Mouse (Mus musculus) midbrain, embryonic 15.5 days (tissue): ENCODE measurements at regions not wholly inside any gene's neighbourhood (a gene's known extent, or its start where the extent isn't known, plus 50 kb on each side); places are given as distances from the start of the nearest gene placed in this dataset.
A peak's percentile ranks its signal among the peaks of the same experiment; 100 is the strongest.
"Not testable (repeated sequence)": the region's sequence is repeated elsewhere in the genome, so short reads cannot be mapped to it uniquely, and the experiment has no call there.

Source experiments
- ATAC-seq: fragments of 200-750 bp; cut with Nextera tagmentation; replicated peaks from 2 replicates; pipeline ENCODE4 v1.8.0; 2017; ENCODE audit warnings: moderate TSS enrichment
- H3K27ac ChIP-seq: fragments of 300-500 bp; sonication (generic); 2 replicates; pipeline ENCODE4 v1.5.1; 2015; ENCODE audit warnings: mild to moderate bottlenecking, inconsistent platforms
- H3K27me3 ChIP-seq: fragments of 300-500 bp; sonication (generic); replicated peaks from 2 replicates; pipeline ENCODE4 v1.6.1; 2015; ENCODE audit warnings: inconsistent platforms
- H3K36me3 ChIP-seq: fragments of 300-500 bp; sonication (generic); replicated peaks from 2 replicates; pipeline ENCODE4 v1.6.1; 2015; ENCODE audit warnings: inconsistent platforms
- H3K4me1 ChIP-seq: fragments of 300-500 bp; sonication (generic); 2 replicates; pipeline ENCODE4 v1.6.1; 2015; ENCODE audit warnings: inconsistent platforms
- H3K4me2 ChIP-seq: fragments of 300-500 bp; sonication (generic); 2 replicates; pipeline ENCODE4 v1.6.1; 2015; ENCODE audit warnings: inconsistent platforms, mild to moderate bottlenecking, moderate library complexity
- H3K4me3 ChIP-seq: fragments of 300-500 bp; sonication (generic); 2 replicates; pipeline ENCODE4 v1.5.1; 2015; ENCODE audit warnings: mild to moderate bottlenecking, inconsistent platforms
- H3K9ac ChIP-seq: fragments of 300-500 bp; sonication (generic); 2 replicates; pipeline ENCODE4 v1.6.1; 2015; ENCODE audit warnings: mild to moderate bottlenecking, inconsistent platforms
- H3K9me3 ChIP-seq: fragments of 300-500 bp; sonication (generic); 2 replicates; pipeline ENCODE4 v1.6.1; 2016; ENCODE audit warnings: inconsistent platforms
- WGBS: fragments of 180-500 bp; shearing (Covaris S2); methylation state at CpG from one replicate; pipeline ENCODE4 v1.1.7; 2015; ENCODE audit warnings: mixed read lengths; 5-methylcytosine and 5-hydroxymethylcytosine counted together

- H3K9me3 ChIP-seq, result peaks cover 5% of the 10 kb centered on the region; the same call in 1 of the 2 replicates
- H3K36me3 ChIP-seq, result no peaks in the 10 kb centered on the region
- no peak for ATAC-seq
- no peak overlapping the region for H3K27ac ChIP-seq
- peaks cover 14% of the 10 kb centered on the region for H3K4me1 ChIP-seq
- no peak overlapping the region for H3K4me3 ChIP-seq
- no peaks in the 10 kb centered on the region for H3K27me3 ChIP-seq
- H3K9ac ChIP-seq, result no peak overlapping the region
- 97% methylated on average over 1 of the region's 1 CpGs for WGBS
- H3K4me2 ChIP-seq, result no peak overlapping the region
These were observed 212.2 kb upstream of the Sesn3 start for GRCm38 (mm10) chr9:14062706-14063105.

- H3K4me2 ChIP-seq, H3K4me1 ChIP-seq, H3K27ac ChIP-seq, H3K4me3 ChIP-seq, H3K9ac ChIP-seq, H3K9me3 ChIP-seq, H3K27me3 ChIP-seq, H3K36me3 ChIP-seq, ATAC-seq: not testable (repeated sequence)
- WGBS, result 93% methylated on average over 7 of the region's 7 CpGs
These were observed 208.1 kb upstream of the Sesn3 start for GRCm38 (mm10) chr9:14066741-14067140.

GRCm38 (mm10) chr9:14069076-14069475 lies 205.8 kb upstream of the Sesn3 start:
- H3K9me3 ChIP-seq, result peaks cover 5% of the 10 kb centered on the region; the same call in 1 of the 2 replicates
- H3K27me3 ChIP-seq, result no peaks in the 10 kb centered on the region
- H3K27ac ChIP-seq, result no peak overlapping the region
- H3K4me3 ChIP-seq, result no peak overlapping the region
- ATAC-seq, result no peak
- no peaks in the 10 kb centered on the region for H3K36me3 ChIP-seq
- no peak overlapping the region for H3K9ac ChIP-seq
- no peak overlapping the region for H3K4me2 ChIP-seq
- H3K4me1 ChIP-seq, result no peaks in the 10 kb centered on the region
- WGBS, result 93% methylated on average over 6 of the region's 6 CpGs

GRCm38 (mm10) chr9:14069770-14070169 lies 205.1 kb upstream of the Sesn3 start:
- H3K4me1 ChIP-seq, result no peaks in the 10 kb centered on the region
- no peaks in the 10 kb centered on the region for H3K27me3 ChIP-seq
- no peaks in the 10 kb centered on the region for H3K36me3 ChIP-seq
- no peak overlapping the region for H3K9ac ChIP-seq
- no peak overlapping the region for H3K4me2 ChIP-seq
- no peak overlapping the region for H3K4me3 ChIP-seq
- H3K27ac ChIP-seq, result no peak overlapping the region
- no peak for ATAC-seq
- WGBS, result 74% methylated on average over 3 of the region's 3 CpGs
- H3K9me3 ChIP-seq, result peaks cover 5% of the 10 kb centered on the region; the same call in 1 of the 2 replicates

- H3K4me2 ChIP-seq, result no peak overlapping the region
- no peaks in the 10 kb centered on the region for H3K27me3 ChIP-seq
- no peak overlapping the region for H3K4me3 ChIP-seq
- no peak for ATAC-seq
- no peaks in the 10 kb centered on the region for H3K36me3 ChIP-seq
- no peaks in the 10 kb centered on the region for H3K9me3 ChIP-seq
- no peak overlapping the region for H3K27ac ChIP-seq
- no peaks in the 10 kb centered on the region for H3K4me1 ChIP-seq
- WGBS, result 87% methylated on average over 6 of the region's 6 CpGs
- H3K9ac ChIP-seq, result no peak overlapping the region
These were observed 203.1 kb upstream of the Sesn3 start for GRCm38 (mm10) chr9:14071728-14072127.

GRCm38 (mm10) chr9:14072950-14073349 lies 201.9 kb upstream of the Sesn3 start:
- no peak overlapping the region for H3K4me2 ChIP-seq
- no peak overlapping the region for H3K27ac ChIP-seq
- H3K9ac ChIP-seq, result no peak overlapping the region
- H3K36me3 ChIP-seq, result no peaks in the 10 kb centered on the region
- H3K27me3 ChIP-seq, result no peaks in the 10 kb centered on the region
- ATAC-seq, result no peak
- no peak overlapping the region for H3K4me3 ChIP-seq
- H3K4me1 ChIP-seq, result no peaks in the 10 kb centered on the region
- H3K9me3 ChIP-seq, result no peaks in the 10 kb centered on the region
- 76% methylated on average over 1 of the region's 1 CpGs for WGBS

GRCm38 (mm10) chr9:14074273-14074672 lies 200.6 kb upstream of the Sesn3 start:
- H3K4me2 ChIP-seq, result no peak overlapping the region
- no peaks in the 10 kb centered on the region for H3K36me3 ChIP-seq
- ATAC-seq, result no peak
- no peak overlapping the region for H3K27ac ChIP-seq
- no peaks in the 10 kb centered on the region for H3K27me3 ChIP-seq
- H3K9me3 ChIP-seq, result no peaks in the 10 kb centered on the region
- H3K9ac ChIP-seq, result no peak overlapping the region
- H3K4me3 ChIP-seq, result no peak overlapping the region
- WGBS, result 82% methylated on average over 6 of the region's 6 CpGs
- no peaks in the 10 kb centered on the region for H3K4me1 ChIP-seq

- not testable (repeated sequence) for ATAC-seq, H3K27ac ChIP-seq, H3K27me3 ChIP-seq, H3K4me3 ChIP-seq, H3K9ac ChIP-seq, H3K9me3 ChIP-seq, H3K36me3 ChIP-seq, H3K4me1 ChIP-seq, H3K4me2 ChIP-seq
These were observed 200.0 kb upstream of the Sesn3 start for GRCm38 (mm10) chr9:14074866-14075265.

- H3K27me3 ChIP-seq, result no peaks in the 10 kb centered on the region
- ATAC-seq, result peak; percentile 66
- no peak overlapping the region for H3K4me3 ChIP-seq
- WGBS, result 59% methylated on average over 4 of the region's 4 CpGs
- H3K27ac ChIP-seq, result no peak overlapping the region
- H3K36me3 ChIP-seq, result no peaks in the 10 kb centered on the region
- no peaks in the 10 kb centered on the region for H3K9me3 ChIP-seq
- no peak overlapping the region for H3K4me2 ChIP-seq
- no peak overlapping the region for H3K9ac ChIP-seq
- H3K4me1 ChIP-seq, result no peaks in the 10 kb centered on the region
These were observed 199.4 kb upstream of the Sesn3 start for GRCm38 (mm10) chr9:14075452-14075851.

- no peak overlapping the region for H3K4me3 ChIP-seq
- 85% methylated on average over 1 of the region's 1 CpGs for WGBS
- H3K9ac ChIP-seq, result no peak overlapping the region
- H3K27me3 ChIP-seq, result no peaks in the 10 kb centered on the region
- no peaks in the 10 kb centered on the region for H3K4me1 ChIP-seq
- H3K36me3 ChIP-seq, result no peaks in the 10 kb centered on the region
- no peak for ATAC-seq
- H3K9me3 ChIP-seq, result no peaks in the 10 kb centered on the region
- H3K27ac ChIP-seq, result no peak overlapping the region
- no peak overlapping the region for H3K4me2 ChIP-seq
These were observed 199.0 kb upstream of the Sesn3 start for GRCm38 (mm10) chr9:14075868-14076267.

GRCm38 (mm10) chr9:14076728-14077127 lies 198.1 kb upstream of the Sesn3 start:
- H3K36me3 ChIP-seq, result no peaks in the 10 kb centered on the region
- H3K9ac ChIP-seq, result no peak overlapping the region
- no peak overlapping the region for H3K27ac ChIP-seq
- H3K4me2 ChIP-seq, result no peak overlapping the region
- H3K27me3 ChIP-seq, result no peaks in the 10 kb centered on the region
- H3K9me3 ChIP-seq, result no peaks in the 10 kb centered on the region
- H3K4me3 ChIP-seq, result no peak overlapping the region
- WGBS, result 76% methylated on average over 5 of the region's 5 CpGs
- ATAC-seq, result no peak
- H3K4me1 ChIP-seq, result no peaks in the 10 kb centered on the region

GRCm38 (mm10) chr9:14081138-14081537 lies 193.7 kb upstream of the Sesn3 start:
- H3K4me3 ChIP-seq, result no peak overlapping the region
- H3K36me3 ChIP-seq, result no peaks in the 10 kb centered on the region
- no peaks in the 10 kb centered on the region for H3K9me3 ChIP-seq
- H3K27ac ChIP-seq, result no peak overlapping the region
- H3K4me1 ChIP-seq, result no peaks in the 10 kb centered on the region
- no peak overlapping the region for H3K9ac ChIP-seq
- no peak overlapping the region for H3K4me2 ChIP-seq
- 21% methylated on average over 4 of the region's 4 CpGs for WGBS
- ATAC-seq, result no peak
- H3K27me3 ChIP-seq, result no peaks in the 10 kb centered on the region

- no peak overlapping the region for H3K27ac ChIP-seq
- no peak overlapping the region for H3K9ac ChIP-seq
- H3K36me3 ChIP-seq, result no peaks in the 10 kb centered on the region
- ATAC-seq, result no peak
- H3K27me3 ChIP-seq, result no peaks in the 10 kb centered on the region
- 80% methylated on average over 2 of the region's 2 CpGs for WGBS
- H3K4me3 ChIP-seq, result no peak overlapping the region
- no peak overlapping the region for H3K4me2 ChIP-seq
- no peaks in the 10 kb centered on the region for H3K9me3 ChIP-seq
- 0 out of 2 replicates have a peak, but pooled peaks cover 5% of the 10 kb centered on the region for H3K4me1 ChIP-seq
These were observed 188.7 kb upstream of the Sesn3 start for GRCm38 (mm10) chr9:14086201-14086600.

GRCm38 (mm10) chr9:14086611-14087010 lies 188.3 kb upstream of the Sesn3 start:
- WGBS, result 88% methylated on average over 3 of the region's 3 CpGs
- Histone ChIP-seq H3K27ac (no peak overlapping the region), H3K4me3 (no peak overlapping the region), H3K27me3 (no peaks in the 10 kb centered on the region), H3K4me1 (0 out of 2 replicates have a peak, but pooled peaks cover 5% of the 10 kb centered on the region), H3K36me3 (no peaks in the 10 kb centered on the region), H3K9me3 (no peaks in the 10 kb centered on the region), H3K9ac (no peak overlapping the region), H3K4me2 (no peak overlapping the region)
- ATAC-seq, result no peak
